Mouse (Mus musculus): ENCODE measurements around the gene Wdr27. TPM values are rescaled to one million over a fixed set of nuclear protein-coding genes. Genes with fewer than 3 reads are reported as not detected.
"Not testable (repeated sequence)": the region's sequence is repeated elsewhere in the genome, so short reads cannot be mapped to it uniquely, and the experiment has no call there.

Gene Wdr27
- total RNA-seq (2021), result 1 to 10 TPM; 3.0 to 3.9 TPM
- long read RNA-seq, experiment 1, partial matches to known transcripts, result 0 of 2 reads
- long read RNA-seq, experiment 1, other reads (novel, unspliced or antisense), result 2 of 2 reads
- long read RNA-seq, experiment 2, partial matches to known transcripts, result 0 of 1 reads
- long read RNA-seq, experiment 2, other reads (novel, unspliced or antisense), result 1 of 1 reads

- DNase-seq (ENCODE audit: low spot score in 2 of 2), result peak; percentile 99 to 100
Measured at GRCm38 (mm10) chr17:14943009-14943728, at the start of gene Wdr27, which contains the start of gene 1600012H06Rik. Gene Wdr27, minus strand, starts transcription at chr17:14943158. Gene 1600012H06Rik, plus strand, starts transcription at chr17:14943184.

GRCm38 (mm10) chr17:14992522-14993138 is 49.7 kb upstream of the Wdr27 start:
- not testable (repeated sequence) for DNase-seq (ENCODE audit: low spot score in 2 of 2)

- peak in 1 of 2 experiments; percentile 8 for DNase-seq (ENCODE audit: low spot score in 2 of 2)
Measured at GRCm38 (mm10) chr17:14990116-14990702, 47.3 kb upstream of the Wdr27 start.

- DNase-seq (ENCODE audit: low spot score in 2 of 2), result not testable (repeated sequence)
Measured at GRCm38 (mm10) chr17:14978362-14979038, 35.5 kb upstream of the Wdr27 start, which contains the start of the genes 9030025P20Rik and Gm3417. Gene 9030025P20Rik, plus strand, starts transcription at chr17:14978468. Gene Gm3417, minus strand, starts transcription at chr17:14978790.

- DNase-seq (ENCODE audit: low spot score in 2 of 2), result not testable (repeated sequence)
Measured at GRCm38 (mm10) chr17:14977718-14978361, 34.9 kb upstream of the Wdr27 start.

- not testable (repeated sequence) for DNase-seq (ENCODE audit: low spot score in 2 of 2)
Measured at GRCm38 (mm10) chr17:14968373-14968913, 25.5 kb upstream of the Wdr27 start.

- DNase-seq (ENCODE audit: low spot score in 2 of 2), result not testable (repeated sequence)
Measured at GRCm38 (mm10) chr17:14961557-14962154, 18.7 kb upstream of the Wdr27 start.

- peak in 1 of 2 experiments; percentile 27 for DNase-seq (ENCODE audit: low spot score in 2 of 2)
Measured at GRCm38 (mm10) chr17:14960951-14961556, 18.1 kb upstream of the Wdr27 start, which contains the start of gene Phf10. Gene Phf10, minus strand, starts transcription at chr17:14961273.

- DNase-seq (ENCODE audit: low spot score in 2 of 2), result no peak
Measured at GRCm38 (mm10) chr17:14960520-14960919, 17.6 kb upstream of the Wdr27 start.

GRCm38 (mm10) chr17:14959979-14960378 is 17.0 kb upstream of the Wdr27 start:
- no peak for DNase-seq (ENCODE audit: low spot score in 2 of 2)

GRCm38 (mm10) chr17:14958686-14959327 is 15.8 kb upstream of the Wdr27 start:
- DNase-seq (ENCODE audit: low spot score in 2 of 2), result no peak

GRCm38 (mm10) chr17:14953452-14953851 is 10.5 kb upstream of the Wdr27 start:
- no peak for DNase-seq (ENCODE audit: low spot score in 2 of 2)

GRCm38 (mm10) chr17:14949161-14949827 is 6.3 kb upstream of the Wdr27 start:
- no peak for DNase-seq (ENCODE audit: low spot score in 2 of 2)

- DNase-seq (ENCODE audit: low spot score in 2 of 2), result no peak
Measured at GRCm38 (mm10) chr17:14944551-14944950, 1.6 kb upstream of the Wdr27 start.

GRCm38 (mm10) chr17:14943729-14944059 is 736 bp upstream of the Wdr27 start:
- no peak for DNase-seq (ENCODE audit: low spot score in 2 of 2)

- not testable (repeated sequence) for DNase-seq (ENCODE audit: low spot score in 2 of 2)
Measured at GRCm38 (mm10) chr17:14942181-14942580, 777 bp downstream of the Wdr27 start.

- DNase-seq (ENCODE audit: low spot score in 2 of 2), result no peak
Measured at GRCm38 (mm10) chr17:14935841-14936605, 6.9 kb downstream of the Wdr27 start.
